Mouse (Mus musculus) myocyte (in vitro differentiated cells): ENCODE measurements at regions not wholly inside any gene's neighbourhood (a gene's known extent, or its start where the extent isn't known, plus 50 kb on each side); places are given as distances from the start of the nearest gene placed in this dataset.

Source experiments
- E2F4 ChIP-seq: IDR thresholded peaks from one replicate; pipeline ENCODE4 v1.6.1; 2011; ENCODE audit warnings: mild to moderate bottlenecking, control low read depth, moderate library complexity; ENCODE audit not compliant: insufficient read depth
- POLR2A ChIP-seq: IDR thresholded peaks from one replicate; pipeline ENCODE4 v1.6.1; 2011; ENCODE audit warnings: low read depth, mild to moderate bottlenecking, control low read depth, moderate library complexity; ENCODE audit not compliant: insufficient read length

DNA sequence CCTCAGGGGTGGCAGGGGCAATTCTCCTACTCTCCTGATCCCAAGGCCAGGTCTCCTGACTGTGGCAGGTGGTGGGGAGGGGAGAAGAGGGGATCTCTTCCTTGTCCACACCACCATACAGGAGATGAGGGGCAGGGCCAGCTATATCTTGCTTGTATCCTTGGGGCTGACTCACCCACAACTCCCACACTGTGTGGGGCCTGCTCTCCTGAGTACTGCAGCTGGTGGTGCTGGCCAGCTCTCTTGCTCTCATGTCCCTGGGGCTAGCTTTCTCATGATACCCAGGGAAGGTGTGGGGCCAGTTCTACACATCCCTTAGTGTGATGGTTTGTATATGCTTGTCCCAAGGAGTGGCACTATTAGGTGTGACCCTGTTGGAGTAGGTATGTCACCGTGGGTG, 177.4 kb downstream of the Shq1 start:
- TF ChIP-seq POLR2A, result no peak
- no peak for TF ChIP-seq E2F4
